Mouse (Mus musculus) embryo, embryonic 9.5 days (tissue): ENCODE results near the gene Gm5426.
A peak's percentile ranks its signal among the peaks of the same experiment; 100 is the strongest.
"Not testable (repeated sequence)": the region's sequence is repeated elsewhere in the genome, so short reads cannot be mapped to it uniquely, and the experiment has no call there.

Experiments used
- DNase-seq: peaks from one replicate; pipeline ENCODE4 v3.0.0-alpha.2; 2017; ENCODE audit errors: extremely low spot score

Gm5426 gene

DNA sequence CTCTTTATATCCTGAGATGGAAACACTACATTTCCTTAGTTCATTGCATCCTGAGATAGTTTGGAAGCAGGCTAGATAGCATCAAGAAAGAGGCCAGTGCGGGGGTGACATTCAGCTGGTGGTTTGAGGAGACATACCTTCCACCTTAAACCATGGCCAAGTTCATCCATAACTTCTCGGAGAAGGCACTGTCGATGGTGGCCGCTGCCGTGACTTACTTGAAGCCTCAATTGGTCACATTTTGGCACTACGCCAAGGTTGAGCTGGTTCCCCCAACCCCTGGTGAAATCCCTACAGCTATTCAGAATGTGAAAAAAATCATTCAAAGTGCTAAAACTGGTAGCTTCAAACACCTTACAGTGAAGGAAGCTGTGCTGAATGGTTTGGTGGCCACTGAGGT lies at the start of gene Gm5426:
Gene Gm5426, plus strand, starts transcription at position 153 of the 400 bp plus-strand sequence.
- DNase-seq = not testable (repeated sequence)

DNA sequence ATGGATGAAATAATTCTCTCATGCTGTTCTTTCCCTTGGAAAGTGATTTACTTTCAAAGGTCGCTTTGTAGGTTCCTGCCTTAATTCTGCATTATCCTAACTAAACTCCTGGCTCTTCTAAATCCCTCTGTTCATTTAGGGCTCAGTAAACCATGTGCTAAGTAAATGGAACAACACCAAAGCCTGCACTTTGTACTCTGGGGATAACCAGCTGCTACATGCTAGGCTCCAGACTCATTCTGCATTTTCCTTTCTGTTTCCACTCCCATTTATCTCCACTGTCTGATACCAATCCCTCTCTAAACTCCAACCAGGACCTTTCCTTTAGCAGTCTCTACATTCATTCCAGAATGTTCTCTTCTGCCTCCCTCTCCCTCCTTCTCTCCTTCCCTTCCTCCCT lies 46.7 kb upstream of the Gm5426 start:
- DNase-seq = no peak

DNA sequence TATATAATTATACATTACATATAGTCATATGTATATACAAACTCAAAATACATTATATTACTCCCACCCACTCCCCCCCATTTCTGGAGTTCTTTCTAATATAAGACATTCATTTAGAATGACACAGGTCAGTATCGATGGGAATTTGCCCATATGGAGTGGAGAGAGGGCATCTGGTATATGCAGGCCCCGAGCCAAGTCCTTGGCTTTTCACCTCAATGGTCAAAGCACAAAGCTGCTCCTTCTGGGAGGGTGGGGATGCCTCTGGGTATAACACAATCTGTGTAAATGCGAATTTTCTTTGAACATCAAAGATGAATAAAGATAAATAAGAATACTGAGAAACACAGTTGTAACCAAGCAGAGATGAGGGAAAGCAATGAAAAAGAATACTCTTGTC lies 46.0 kb upstream of the Gm5426 start:
- DNase-seq = no peak

DNA sequence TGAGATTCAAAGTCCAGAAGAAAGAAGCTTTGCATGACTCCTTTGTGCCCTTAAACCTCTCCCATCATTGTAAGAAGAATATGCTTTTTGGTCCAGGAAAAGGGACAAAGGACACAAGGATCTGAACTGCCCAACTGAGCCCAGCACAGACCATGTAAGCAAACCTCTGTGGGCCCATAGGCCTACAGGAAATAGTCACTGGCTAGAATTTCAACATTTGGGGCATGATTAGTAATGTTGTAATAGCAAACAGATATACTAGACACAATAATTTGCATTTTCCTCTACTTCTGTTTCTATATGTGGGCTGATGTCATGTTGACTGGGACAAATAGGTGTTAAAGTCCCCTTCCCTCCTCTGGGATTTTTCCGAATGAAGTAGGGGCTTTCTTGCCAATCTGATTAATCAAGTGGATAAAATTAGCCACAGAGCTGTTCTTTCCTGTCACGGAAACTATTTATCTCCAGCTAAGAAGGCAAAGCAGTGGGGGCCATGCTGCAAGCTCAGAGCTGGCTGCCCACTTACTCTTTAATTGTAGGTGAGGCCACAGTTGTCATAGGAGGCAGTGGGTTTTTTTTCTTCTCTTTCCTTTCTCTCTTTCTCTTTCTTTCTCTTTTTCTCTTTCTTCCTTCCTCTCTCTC lies 42.4 kb upstream of the Gm5426 start:
- no peak for DNase-seq

DNA sequence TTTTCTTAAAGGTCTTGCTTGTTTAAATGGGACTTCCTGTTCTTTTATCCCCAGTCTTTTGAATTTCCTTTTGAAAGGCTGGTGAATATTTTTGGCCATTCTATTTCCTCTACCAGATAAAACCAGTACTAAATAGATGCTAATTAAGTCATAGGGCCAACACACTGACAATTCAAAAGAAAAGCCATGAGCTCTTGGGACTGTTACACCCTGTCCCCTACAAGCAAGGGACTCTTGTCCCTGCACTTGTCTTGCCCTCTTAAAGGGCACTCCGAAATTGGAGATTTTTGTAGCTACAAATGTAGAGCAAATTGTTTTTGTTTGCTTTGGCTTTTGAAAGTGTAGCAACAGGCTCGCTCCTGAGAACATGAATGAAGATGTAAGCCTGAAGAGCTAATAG lies 41.8 kb upstream of the Gm5426 start:
- no peak for DNase-seq

DNA sequence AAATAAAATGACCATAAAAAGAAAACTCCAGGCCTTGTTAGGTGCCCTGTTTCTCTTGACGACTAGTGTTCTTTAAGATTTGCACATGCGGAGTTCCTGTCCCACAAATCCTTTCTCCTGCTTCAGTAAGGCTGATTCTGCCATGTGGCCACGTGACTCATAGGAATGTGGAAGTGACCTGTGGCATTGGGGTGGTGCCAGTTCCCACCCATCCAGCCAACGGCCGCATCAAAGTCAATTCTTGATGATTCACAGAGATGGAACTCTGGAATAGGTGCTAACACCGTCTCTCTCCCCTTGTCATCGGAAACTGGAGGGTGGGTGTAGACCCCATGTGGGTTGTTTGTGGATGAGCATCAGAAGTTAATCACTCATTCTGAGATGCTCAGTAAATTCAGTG lies 39.7 kb upstream of the Gm5426 start:
- no peak for DNase-seq

DNA sequence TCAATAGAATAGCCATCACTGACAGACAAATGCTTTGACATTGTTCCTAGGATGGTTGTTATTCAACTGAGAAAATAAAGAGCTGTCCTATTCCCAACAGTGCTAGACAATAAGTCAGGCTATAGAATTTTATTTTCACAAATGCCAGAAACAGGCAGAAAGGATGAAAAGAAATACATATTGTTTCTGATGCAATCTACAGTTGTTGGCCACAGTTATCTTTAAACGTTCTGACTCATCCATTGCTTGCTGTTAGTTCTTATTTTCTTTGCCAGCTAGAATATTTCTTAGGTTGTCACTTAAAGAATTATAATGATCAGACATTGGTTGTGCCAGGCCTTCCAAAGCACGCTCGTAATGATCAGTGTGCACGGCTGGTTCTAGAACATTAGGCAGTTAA lies 35.4 kb upstream of the Gm5426 start:
- DNase-seq = no peak

DNA sequence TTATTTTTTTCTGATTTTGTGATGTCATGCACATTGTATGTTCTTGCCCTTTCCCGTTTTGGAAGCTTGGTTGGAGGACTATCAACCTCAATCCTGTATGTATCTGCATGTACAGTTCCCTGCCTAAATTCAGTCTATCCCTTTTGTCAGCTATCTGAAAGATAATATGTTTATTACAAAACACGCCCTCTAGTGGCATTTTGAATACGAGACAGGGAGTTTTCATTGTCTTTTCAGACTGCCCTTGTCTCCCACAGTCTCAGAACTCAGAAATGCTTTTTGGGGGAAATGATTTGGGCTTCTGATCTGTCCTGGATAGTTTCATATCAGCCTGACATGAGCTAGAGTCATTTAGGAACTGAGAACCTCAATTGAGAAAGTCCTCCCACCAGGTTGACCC lies 32.2 kb upstream of the Gm5426 start:
- no peak for DNase-seq

DNA sequence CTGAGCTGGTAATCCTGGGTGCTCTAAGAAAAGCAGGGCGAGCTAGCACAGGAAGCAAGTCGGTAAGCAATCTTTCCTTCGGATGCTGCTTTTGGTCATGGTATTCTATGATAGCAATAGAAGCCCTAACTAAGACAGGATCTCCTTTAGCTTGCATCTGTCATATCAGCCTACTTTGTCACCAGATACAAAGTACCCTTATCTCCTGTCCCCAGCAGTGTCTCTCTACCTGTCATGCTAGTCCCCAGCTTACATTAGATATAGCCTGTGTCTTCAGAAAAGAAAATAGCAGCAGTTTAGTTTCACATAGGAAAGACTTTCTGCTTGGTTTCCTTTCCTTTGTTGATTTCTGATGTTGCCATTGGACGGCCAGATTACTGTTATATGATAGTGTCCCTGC lies 31.8 kb upstream of the Gm5426 start:
- no peak for DNase-seq

DNA sequence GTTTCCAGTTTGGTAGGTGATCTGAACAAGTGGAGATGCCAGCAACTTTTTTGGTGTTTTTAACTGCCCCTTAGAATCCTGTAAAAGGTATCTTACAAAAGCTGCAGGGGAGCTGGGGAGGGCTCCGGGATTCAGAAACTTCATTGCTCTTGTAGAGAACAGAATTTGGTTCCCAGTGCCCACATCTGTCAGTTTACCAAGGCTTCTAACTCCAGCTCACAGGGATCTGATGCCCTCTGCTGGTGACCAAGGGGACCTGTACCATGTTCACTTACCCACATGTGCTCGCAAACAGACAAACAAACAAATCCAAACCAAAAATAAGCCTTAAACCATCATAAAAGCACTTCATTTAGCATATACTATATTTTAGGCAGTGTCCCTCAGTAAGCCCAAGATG lies 31.3 kb upstream of the Gm5426 start:
- DNase-seq = no peak

DNA sequence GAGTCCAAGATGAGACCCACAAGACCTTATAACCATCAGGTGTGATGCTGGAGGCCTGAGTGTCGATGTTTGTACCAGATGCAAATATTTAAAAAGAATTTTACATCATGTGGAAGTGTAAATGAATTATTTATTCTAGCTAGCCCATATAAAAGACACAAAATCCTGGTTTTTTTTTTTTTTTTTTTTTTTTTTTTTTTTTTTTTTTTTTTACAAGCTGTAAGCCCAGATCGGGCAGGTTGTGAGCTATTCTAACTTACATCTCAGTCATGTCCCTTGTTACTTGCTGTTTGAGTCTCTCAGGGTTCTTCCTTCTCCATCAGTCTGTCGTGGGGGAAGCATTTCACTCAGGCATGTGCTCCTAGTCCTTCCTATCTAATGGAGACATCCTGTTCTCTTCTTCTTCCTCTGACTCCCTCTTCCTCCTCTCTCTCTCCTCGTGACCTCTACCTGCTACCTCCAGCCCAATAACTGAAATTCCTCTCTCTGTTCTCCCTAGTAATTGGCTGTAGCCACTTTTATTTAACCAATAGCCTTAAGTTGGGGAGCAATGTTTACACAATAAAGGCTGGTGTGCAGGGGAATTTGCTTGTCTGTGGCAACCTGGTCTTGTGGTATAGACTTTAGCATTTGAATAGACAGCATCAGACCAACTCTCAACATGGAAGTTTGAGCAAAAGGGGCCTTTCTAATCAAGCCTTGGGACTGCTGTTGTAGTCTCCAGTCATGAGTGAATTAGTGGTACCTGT lies 29.3 kb upstream of the Gm5426 start:
- DNase-seq = no peak

DNA sequence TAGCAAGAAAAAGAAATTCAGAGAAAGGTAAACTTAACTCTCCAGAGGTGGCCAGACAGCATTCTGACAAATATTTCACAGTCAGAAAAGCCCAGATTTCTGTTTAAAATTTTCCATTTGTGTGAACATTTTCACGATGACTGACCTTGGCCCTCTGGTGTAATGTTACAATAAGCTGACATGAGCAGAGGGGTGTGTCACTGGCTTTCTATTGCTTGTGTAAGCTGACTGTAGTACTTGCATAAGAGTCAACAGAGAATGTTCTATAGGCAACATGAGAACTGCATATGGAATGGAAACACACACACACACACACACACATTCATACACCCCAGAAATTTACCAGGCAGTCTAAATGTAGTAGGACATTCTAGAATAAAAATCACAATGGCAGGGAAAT lies 28.6 kb upstream of the Gm5426 start:
- DNase-seq = no peak

DNA sequence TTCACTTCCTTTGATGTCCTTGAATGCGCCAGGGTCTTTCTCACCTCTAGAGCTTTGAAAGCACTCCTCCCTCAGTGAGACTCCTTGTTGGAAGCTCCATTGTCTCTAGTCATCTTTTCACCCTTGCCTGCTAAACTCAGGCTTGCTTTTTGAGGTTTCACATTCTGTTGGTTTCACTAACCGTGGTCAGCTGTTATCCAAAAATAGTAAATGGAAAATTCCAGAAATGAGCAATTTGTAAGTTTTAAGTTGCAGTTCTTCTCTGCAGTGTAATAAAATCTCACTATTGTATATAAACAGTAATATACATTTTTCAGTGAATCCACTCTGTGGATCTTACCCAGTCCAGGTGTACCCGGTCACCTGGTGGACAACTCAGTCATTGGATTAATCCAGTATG lies 21.1 kb upstream of the Gm5426 start:
- no peak for DNase-seq

DNA sequence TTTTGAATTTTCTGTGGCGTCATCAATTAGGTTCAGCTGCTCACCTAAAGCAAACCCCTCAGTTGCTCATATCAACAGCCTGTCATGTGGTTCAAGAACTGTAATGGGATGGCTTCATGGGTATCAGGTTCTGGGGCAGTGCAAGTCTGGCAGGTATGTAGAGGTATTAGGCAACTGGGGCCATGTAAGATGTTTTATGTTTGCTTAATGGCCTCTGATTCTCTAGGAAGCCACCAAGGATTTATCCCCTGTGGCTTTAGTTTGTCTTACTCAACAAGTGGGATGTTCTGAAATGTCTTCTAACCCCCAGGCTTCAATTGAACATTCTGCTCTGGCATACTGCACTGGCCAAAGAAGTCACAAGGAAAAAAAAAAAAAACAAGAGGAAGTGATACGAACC lies 15.6 kb upstream of the Gm5426 start:
- DNase-seq = no peak

DNA sequence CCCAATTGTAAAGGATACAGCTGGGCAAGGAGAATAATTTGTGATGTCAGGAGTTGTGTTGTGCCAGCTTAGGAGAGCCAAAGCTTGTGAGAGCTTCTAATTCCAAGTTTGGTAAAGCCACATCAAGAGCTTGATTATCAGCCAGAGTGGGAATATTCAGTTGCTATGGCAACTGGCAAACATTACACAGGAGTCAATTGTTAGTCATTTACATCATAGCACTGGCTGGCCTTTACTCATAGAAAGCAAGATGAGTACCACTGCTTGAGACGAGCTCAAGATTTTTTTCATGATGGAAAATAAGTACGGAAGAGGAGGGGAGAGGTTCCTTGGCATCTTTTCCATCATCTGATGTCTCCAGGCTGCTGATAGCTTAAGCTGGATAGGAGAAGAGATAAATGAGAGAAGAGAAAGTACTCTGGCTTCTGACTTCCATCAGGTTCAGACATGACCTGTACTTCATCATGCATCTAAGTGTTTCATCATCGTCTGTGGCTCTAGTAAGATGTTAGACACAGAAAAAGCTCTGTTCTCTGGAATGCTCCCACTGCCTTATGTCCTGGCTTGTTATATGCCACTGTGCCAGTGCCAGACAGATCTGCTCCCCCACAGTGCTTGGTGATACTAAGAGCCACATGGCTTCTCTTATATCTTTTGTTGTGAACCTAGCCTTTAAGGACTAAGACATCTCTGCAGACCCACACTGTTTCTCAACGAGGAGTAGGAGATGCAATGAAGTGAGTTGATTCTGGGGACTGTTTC lies 15.0 kb upstream of the Gm5426 start:
- no peak for DNase-seq

DNA sequence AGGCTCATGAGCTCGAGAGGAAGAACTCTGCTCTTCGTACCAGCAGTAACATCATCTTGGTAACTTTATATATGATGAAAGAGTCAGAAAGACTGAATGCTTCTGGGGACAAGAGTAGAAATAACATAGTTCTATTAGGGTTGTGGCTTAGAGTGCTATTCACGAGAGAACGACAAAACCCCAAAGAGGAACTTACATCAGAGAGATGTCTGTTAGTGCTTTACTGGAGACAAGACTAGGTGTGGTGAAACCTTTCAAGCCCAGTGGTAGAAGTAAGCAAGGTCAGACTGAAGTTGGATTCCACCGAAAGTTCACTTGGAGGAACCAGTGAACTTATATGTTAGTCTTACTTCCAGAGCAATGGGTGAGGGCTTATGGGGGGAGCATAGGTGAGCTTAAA lies 12.5 kb upstream of the Gm5426 start:
- no peak for DNase-seq

DNA sequence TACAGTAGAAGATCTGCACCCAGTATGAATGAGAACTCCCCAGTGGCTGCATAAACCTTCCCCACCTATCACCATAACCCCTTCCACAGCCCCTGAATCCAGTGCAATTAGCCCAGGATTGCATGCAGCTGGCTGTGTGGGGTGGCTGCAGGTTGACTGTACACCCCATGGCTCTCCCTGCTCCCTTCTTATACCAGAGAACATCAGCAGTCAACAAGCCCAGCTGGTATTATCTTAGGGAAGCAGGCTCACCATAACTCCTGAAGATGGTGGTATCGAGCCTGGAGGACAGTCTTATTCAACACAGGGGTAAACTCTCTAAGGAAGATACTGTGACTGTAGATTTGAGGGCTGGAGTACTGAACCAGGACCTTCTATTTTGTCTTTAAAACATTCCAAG lies 12.1 kb upstream of the Gm5426 start:
- no peak for DNase-seq

DNA sequence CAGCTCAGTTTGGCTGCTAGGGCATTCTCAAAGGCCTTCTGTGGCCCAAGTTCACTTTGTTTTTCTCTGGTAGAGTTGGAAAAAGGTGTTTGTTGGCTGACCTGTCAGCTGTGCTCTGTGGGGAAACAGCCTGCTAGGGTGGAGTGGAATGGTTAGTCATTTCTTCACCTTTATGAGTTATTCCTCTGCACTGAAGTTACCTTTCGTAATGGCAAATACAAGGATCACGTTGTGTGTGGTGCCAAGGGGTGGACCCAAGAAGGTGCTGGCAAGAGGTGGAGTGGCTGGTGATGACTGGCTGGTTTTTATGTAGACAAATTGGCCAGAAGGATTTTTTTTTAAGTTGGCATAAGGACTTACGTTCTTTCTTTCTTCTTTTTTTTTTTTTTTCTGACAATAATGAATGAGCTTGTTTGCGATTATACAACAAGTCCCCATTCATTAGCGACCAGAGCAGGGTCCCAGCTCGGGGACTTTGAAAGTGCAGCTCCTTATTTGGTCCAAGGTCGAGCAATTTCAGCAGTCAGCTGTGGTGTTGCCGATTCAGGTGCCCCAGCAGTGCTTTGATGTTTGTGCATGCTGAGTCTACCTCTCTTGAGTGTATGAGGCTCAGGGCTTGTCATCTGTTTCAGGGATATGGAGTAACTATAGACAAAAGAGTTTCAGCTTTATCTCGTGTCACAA lies 10.5 kb upstream of the Gm5426 start:
- DNase-seq = no peak

DNA sequence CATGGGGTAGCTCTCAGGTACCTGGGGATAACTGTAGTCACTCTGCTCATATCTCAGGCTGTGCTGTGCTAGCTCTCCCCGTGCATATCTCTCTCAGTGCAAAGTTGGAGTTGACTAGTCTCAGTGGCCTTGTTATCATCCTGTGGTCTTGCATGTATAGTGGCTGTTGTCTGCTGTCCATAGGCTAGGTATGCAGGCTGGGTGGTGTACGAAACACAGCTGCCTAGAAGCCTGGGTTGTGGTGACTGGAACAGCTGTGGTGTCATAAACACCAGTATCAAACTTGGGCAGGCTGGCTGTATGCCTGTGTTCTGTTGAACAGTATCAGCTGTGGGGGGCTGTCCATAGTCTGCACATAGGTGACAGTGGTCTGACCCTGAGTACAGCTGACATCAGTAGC lies 7.2 kb upstream of the Gm5426 start:
- no peak for DNase-seq

DNA sequence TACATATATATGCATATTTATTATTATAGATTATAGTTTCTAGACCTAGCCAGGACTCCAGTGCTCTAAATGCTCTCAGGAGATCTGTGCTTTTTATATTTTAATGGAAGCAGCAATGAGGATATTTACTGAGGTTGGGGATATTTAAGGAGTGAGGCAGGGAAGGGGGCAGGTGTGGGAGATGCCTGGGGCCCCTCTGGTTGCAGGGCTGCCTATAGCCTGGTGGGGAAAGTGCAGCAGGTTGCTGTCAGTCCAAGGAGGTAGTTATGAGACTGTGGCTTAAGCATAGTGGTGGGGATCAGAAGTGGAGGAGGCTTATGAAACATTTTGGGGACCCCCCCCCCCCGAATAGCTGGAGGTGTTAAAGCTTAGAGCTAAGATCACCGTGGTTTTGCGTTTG lies 6.0 kb upstream of the Gm5426 start:
- DNase-seq = no peak

DNA sequence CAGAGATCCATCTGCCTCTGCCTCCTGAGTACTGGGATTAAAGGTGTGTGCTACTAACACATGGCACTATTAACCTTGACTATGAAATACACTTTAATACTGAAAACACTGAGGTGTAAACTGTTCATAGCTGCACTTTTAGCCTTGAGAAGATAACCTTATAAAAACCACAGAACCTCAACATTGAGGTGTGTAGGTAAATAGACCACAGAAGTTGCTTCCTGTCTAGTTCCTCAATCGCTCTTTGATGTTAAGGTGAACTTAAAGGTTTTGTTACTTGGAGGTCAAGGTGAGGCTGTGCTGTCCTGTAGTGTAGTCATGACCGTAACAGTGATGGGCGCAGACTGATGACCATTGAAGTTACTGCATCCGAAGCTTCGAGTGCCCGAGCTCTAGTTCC lies 5.3 kb upstream of the Gm5426 start:
- no peak for DNase-seq

DNA sequence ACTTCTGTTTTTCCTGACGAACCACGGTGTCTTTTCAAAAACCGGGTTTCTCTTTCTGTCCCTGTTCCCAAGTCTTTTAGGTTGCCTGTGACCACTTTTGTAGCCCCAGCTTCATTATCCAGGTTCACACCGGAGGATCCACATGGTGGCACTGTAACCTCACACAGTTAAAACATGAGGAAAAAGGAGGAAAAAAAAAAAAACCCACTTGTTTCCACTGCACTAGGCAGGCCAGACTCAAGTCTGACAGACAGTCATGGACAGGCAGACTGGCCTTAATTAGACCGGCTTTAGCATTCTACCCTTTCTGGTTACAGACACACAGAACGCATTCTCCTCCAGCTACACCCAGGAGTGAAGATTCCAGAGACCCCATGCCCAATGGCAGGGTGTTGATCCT lies 4.2 kb upstream of the Gm5426 start:
- peak; percentile 60 for DNase-seq

DNA sequence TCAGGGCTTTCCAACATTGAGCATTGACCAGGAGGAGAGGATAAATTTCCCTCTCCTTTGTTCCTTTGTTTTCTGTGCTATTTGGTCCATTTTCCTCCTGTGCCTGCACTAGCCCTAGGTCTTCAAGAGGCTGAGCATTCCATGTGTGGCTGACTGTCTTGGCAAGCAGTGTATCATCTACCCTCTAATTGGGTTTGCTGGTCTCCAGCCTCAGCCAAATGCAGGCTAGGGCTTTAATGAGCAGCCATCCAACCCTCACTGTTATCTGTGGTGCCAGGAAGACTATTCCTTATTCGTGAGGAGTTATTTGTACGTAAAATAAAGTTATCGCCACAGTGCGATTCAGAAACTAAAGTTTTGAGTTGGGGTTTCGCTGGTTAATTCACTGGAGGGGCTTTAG lies 2.2 kb downstream of the Gm5426 start:
- DNase-seq = no peak
